In genomic region chr19:7213010-7213409, GRCm38 (mm10) we compare ENCODE assay signal across 29 mouse cellular contexts. TPM values are rescaled to one million over a fixed set of nuclear protein-coding genes. Genes with fewer than 3 reads are reported as not detected.
A peak's percentile ranks its signal among the peaks of the same experiment; 100 is the strongest.
DNase-seq lines count a peak whose midpoint lies in the region; ATAC-seq lines count a peak whose summit lies in the region.
"Had no signal": no experiment of that assay in that cellular context is flagged by ENCODE, and none has a peak within 500 bp of the region (broad histone marks: within the 10 kb centered on the region; RNA-seq: fewer than 3 reads in every experiment).

No protein-coding gene starts in this region.

- peak; percentile 57 for DNase-seq in retina, adult 2 months (ENCODE audit: low read depth, low spot score)
- no peak for DNase-seq in retina, embryonic 14.5 days (ENCODE audit: low spot score)
- peak; percentile 64 for DNase-seq in NIH3T3 (ENCODE audit: low read depth)
- DNase-seq in brain, adult 2 months (ENCODE audit: low read depth, low spot score): peak; percentile 28
- peak; percentile 70 for DNase-seq in retina, postnatal 7 days (ENCODE audit: low read depth, low spot score)
- DNase-seq in testis, postnatal 10 days (ENCODE audit: low spot score): no peak
- no peak for DNase-seq in hindbrain, embryonic 11.5 days (ENCODE audit: low spot score)
- DNase-seq: adrenal gland, adult 8-10 months; adrenal gland, postnatal 14 days; adrenal gland, postnatal 36 days; B cell, adult 2 months; cerebellum, adult 11 months; cerebellum, adult 18-20 months; cerebellum, adult 8-10 months; cerebellum, adult 9-11 months; cerebellum, postnatal 14 days; cerebellum, postnatal 36 days; embryo, embryonic 11 days had no signal

- H3K9ac ChIP-seq in hindbrain, embryonic 11.5 days (ENCODE audit: low read depth, low read length): no peak overlapping the region
- H3K9ac ChIP-seq: embryonic facial prominence, embryonic 13.5 days; embryonic facial prominence, embryonic 15.5 days; forebrain, embryonic 12.5 days had no signal

- no peaks in the 10 kb centered on the region for H3K27me3 ChIP-seq in hindbrain, embryonic 11.5 days (ENCODE audit: control insufficient read depth, insufficient read depth, low read length)
- H3K27me3 ChIP-seq: CH12.LX; embryonic facial prominence, embryonic 13.5 days; embryonic facial prominence, embryonic 15.5 days; forebrain, embryonic 12.5 days had no signal

- WGBS in hindbrain, embryonic 11.5 days: 94% methylated on average over 3 of the region's 3 CpGs

- no peak overlapping the region for H3K27ac ChIP-seq in hindbrain, embryonic 11.5 days (ENCODE audit: low read depth, low read length)
- H3K27ac ChIP-seq: embryonic facial prominence, embryonic 13.5 days; embryonic facial prominence, embryonic 15.5 days; forebrain, embryonic 10.5 days; forebrain, embryonic 12.5 days had no signal

- H3K36me3 ChIP-seq in hindbrain, embryonic 11.5 days (ENCODE audit: control insufficient read depth, insufficient read depth, low read length): 0 out of 2 replicates have a peak, but pooled peaks cover 6% of the 10 kb centered on the region

- H3K9me3 ChIP-seq in hindbrain, embryonic 11.5 days (ENCODE audit: control insufficient read depth, low read length): no peaks in the 10 kb centered on the region
- H3K9me3 ChIP-seq: embryonic facial prominence, embryonic 13.5 days; embryonic facial prominence, embryonic 15.5 days; forebrain, embryonic 10.5 days; forebrain, embryonic 12.5 days; G1E had no signal

- H3K4me3 ChIP-seq in hindbrain, embryonic 11.5 days (ENCODE audit: low read depth, low read length): no peak overlapping the region
- H3K4me3 ChIP-seq: embryonic facial prominence, embryonic 13.5 days; embryonic facial prominence, embryonic 15.5 days; erythroblast, embryonic 14.5 days; forebrain, embryonic 10.5 days; forebrain, embryonic 12.5 days had no signal

- H3K4me2 ChIP-seq in hindbrain, embryonic 11.5 days (replicated peaks; ENCODE audit: low read depth, low read length): no peak overlapping the region
- H3K4me2 ChIP-seq: embryonic facial prominence, embryonic 13.5 days; embryonic facial prominence, embryonic 15.5 days; forebrain, embryonic 12.5 days had no signal

- peaks cover 8% of the 10 kb centered on the region for H3K4me1 ChIP-seq in hindbrain, embryonic 11.5 days (replicated peaks; ENCODE audit: control insufficient read depth, insufficient read depth, low read length)

- no peak for ATAC-seq in hindbrain, embryonic 11.5 days (ENCODE audit: low FRiP score)
- no peak for ATAC-seq in megakaryocyte, adult 5-6 weeks (ENCODE audit: poor library complexity, severe bottlenecking)
- ATAC-seq: CD4-positive, CD25-positive, alpha-beta regulatory T cell, adult 4 months; forebrain, embryonic 14.5 days; forebrain, embryonic 16.5 days had no signal

RNA-seq across cellular contexts. Expression of gene Cox8a, which starts 4.4 kb away (rescaled TPM):
- polyA plus RNA-seq in hindbrain, embryonic 11.5 days (2014; fragmentation: Nextera tagmentation; extraction: Ambion mirVana): 762 and 780 TPM in 2 replicates
- total RNA-seq in megakaryocyte, adult 5-6 weeks (2015): 493 and 496 TPM in 2 replicates
- 661 and 699 TPM in 2 replicates for total RNA-seq in megakaryocyte, adult 5-6 weeks (2017)

RNA-seq across cellular contexts. Expression of gene Otub1, which starts 6.9 kb away (rescaled TPM):
- 246 and 250 TPM in 2 replicates for polyA plus RNA-seq in hindbrain, embryonic 11.5 days (2014; fragmentation: Nextera tagmentation; extraction: Ambion mirVana)
- total RNA-seq in megakaryocyte, adult 5-6 weeks (2015): 33.6 and 40.7 TPM in 2 replicates
- total RNA-seq in megakaryocyte, adult 5-6 weeks (2017): 76.2 and 81.8 TPM in 2 replicates

RNA-seq across cellular contexts. Expression of gene Naa40, which starts 28.0 kb away (rescaled TPM):
- polyA plus RNA-seq in hindbrain, embryonic 11.5 days (2014; fragmentation: Nextera tagmentation; extraction: Ambion mirVana): 79.9 and 87.6 TPM in 2 replicates
- 31.2 and 31.9 TPM in 2 replicates for total RNA-seq in megakaryocyte, adult 5-6 weeks (2015)
- total RNA-seq in megakaryocyte, adult 5-6 weeks (2017): 31.9 and 33.2 TPM in 2 replicates

RNA-seq across cellular contexts. Expression of gene Rcor2, which starts 54.1 kb away (rescaled TPM):
- 28.1 and 31.4 TPM in 2 replicates for polyA plus RNA-seq in hindbrain, embryonic 11.5 days (2014; fragmentation: Nextera tagmentation; extraction: Ambion mirVana)
- total RNA-seq in megakaryocyte, adult 5-6 weeks (2015): 0.45 TPM in 1 of 2 replicates, not detected in the other
- total RNA-seq in megakaryocyte, adult 5-6 weeks (2017): 0.08 and 1.9 TPM in 2 replicates

Comparison
In these comparisons a context has a peak if more than half of its experiments do, and no peak if none do; other contexts are left out.
1. DNase-seq: peak in retina, adult 2 months (single experiment), NIH3T3 (single experiment), brain, adult 2 months (single experiment) and retina, postnatal 7 days (single experiment); none in retina, embryonic 14.5 days (single experiment), testis, postnatal 10 days (single experiment) and hindbrain, embryonic 11.5 days (single experiment).